Mouse (Mus musculus) heart, postnatal 10 days (tissue): ENCODE measurements around the gene Rfx8. TPM values are rescaled to one million over a fixed set of nuclear protein-coding genes. Genes with fewer than 3 reads are reported as not detected.

Experiments
- DNase-seq, 2 experiments: peaks; one replicate each; pipeline ENCODE4 v3.0.0; 2021
- intact Hi-C: fragments of 180-260 bp; cut with DNase I; formaldehyde crosslinking; loops from one replicate; pipeline ENCODE4 v1.15.1; 2025
- total RNA-seq, 2 experiments: library from RNA; stranded (reverse); gene quantifications; 2 replicates each; pipeline ENCODE4 v1.2.3; 2021

The Rfx8 gene
- total RNA-seq, 2 experiments from 2014 or later: 0.53 to 0.55 TPM

DNA sequence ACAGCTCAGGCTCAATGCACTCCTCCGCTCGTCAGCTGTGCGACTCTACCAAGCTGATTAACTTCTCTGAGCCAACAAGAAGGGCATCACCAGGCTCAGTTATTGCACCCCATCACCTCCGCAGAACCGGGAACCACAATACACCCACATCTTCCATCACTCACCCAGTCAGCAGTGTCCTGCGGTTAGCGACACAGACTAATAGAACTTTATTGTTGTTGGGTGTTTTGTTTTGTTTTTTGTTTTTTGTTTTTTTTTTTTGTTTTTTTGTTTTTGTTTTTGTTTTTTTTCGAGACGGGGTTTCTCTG, 69.6 kb downstream of the Rfx8 start, which contains the start of gene Creg2:
Gene Creg2, minus strand, starts transcription at position 234 of the 308 bp plus-strand sequence.
- no peak for DNase-seq
- intact Hi-C loops: no loop called here

DNA sequence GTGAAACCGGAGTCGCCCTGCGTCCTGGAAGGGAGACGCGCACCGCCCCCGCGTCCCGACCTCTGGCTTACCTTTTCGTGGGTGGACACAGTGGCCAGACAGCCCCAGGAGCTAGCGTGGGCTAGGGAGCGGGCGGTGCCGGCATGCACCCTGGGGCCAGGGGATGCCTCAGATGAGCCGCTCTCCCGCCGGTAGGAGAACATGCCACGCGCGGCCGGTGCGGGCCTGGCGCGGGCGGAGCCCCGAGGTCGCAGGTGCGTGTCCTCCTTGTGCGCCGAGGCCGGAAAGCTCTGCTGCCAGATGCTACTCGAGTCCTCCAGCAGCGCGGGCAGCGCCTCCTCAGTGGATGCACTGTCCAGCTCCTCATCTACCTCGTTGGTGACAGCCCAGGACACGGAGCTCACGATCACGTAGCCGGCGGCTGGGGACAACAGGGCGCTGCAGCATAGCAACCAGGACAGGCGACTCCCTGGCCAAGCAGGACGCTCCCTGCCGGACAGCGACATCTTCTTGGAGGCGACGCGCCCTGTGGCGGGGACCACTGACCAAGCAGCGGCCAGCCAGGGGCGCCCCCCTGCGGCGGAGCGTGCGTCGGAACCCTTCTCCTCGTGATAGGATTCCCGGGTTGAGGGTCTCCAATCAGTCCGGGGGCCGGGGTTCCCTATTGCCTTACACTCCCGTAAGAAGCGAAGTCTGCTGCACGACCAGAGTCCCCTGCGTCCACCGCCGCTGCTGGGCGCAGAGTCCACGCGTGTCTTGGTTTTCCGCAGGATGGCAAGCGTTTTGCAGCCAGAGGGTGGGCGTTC, 70.2 kb downstream of the Rfx8 start:
- intact Hi-C loops: no loop called here
- peak; percentile 59 to 69 for DNase-seq

DNA sequence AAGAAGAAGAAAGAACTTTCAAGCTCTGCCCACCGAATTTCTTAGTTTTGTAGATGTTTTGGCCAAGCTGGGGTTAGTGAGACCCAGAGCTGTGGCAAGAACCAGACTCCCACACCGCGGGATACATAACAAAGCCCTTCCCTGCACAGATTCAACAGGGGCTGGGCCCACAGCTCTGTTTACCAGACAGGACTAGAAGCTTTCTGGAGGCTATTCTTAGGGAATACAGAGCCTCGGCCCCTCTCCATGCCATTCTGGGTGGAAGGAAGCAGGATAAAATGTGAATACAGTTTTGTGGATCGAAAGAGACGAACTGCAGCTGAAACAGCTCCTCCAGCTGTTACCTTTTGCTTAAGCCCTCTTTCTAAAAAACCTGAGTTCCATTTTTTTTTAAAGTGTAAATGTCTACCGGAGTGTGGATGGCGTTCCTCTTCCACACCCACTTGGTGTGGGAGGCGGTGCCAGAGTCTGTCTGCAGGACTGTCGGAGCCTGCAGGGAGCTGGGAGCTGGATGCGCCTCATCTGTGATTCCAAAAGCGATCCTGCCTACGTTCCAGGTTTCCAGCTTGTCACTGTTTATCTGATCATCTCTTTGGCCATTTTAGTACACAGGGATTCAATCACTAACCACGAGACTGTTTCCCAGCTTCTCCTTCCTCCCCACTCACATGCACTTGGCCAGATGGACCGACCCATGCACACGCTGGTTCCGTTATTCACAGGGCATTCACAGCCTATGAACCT, 70.9 kb downstream of the Rfx8 start:
- intact Hi-C loops: no loop called here
- DNase-seq: no peak

GRCm38 (mm10) chr1:39648584-39648983, 72.2 kb downstream of the Rfx8 start:
- intact Hi-C loops: no loop called here
- DNase-seq: no peak

DNA sequence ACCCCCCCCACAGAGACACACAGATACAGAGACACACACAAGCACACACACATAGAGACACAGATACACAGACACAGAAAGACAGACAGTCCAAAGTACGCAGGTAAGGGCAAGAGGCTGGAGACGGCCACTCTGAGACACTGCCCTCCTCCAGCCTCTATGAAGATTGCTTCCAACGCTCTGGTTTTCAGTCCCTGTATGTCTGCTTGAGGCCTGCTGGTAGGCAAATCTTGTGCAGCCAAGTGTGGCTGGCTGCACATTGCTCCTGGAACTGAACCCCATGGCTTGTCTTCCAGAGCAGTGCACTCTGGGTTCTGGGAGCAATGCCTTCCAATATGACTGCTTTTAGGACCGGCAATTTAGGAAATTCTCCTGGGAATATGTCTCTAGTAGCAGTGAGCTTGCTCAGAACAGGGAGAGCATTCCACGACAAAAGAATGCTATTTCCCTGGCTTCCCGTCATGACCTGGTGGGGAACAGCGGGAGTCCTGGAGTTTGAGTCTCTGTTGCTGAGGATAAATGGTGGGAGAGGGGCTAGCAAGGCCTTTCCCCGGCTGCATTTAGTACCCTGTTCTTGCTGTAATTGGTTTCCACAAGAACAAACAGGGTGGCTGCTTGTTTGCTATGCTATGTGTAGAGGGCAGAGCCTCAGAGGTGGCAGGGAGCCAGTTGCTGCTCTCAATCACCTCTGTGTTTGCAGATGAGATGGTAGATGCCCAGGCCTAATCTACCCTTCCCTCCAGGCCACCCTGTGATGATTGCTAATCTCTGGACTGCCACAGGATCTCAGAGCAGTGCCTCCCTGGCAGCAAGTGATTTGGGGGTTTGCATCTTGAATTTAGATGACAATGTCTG, 74.7 kb downstream of the Rfx8 start:
- no peak for DNase-seq
- intact Hi-C loops: no loop called here

DNA sequence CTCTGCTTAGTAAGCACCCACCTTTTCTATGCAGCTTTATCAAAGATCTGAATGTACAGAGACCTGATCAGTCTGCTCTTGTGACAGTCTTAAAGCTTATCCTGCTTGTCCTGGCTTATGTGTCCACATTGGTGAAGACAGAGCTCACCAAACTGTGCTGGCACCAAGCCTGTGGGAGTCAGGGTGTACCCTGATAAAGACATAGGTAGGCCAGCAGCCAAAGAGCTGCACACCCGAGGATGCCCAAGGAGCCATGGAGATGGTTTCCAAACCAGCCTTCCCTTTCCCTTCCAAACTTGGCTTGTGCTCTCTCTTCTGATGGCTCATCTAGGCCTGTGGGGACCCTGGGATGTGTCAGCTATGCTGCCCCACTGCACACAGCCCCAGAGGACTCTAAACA, 76.5 kb downstream of the Rfx8 start:
- intact Hi-C loops: no loop called here
- no peak for DNase-seq

DNA sequence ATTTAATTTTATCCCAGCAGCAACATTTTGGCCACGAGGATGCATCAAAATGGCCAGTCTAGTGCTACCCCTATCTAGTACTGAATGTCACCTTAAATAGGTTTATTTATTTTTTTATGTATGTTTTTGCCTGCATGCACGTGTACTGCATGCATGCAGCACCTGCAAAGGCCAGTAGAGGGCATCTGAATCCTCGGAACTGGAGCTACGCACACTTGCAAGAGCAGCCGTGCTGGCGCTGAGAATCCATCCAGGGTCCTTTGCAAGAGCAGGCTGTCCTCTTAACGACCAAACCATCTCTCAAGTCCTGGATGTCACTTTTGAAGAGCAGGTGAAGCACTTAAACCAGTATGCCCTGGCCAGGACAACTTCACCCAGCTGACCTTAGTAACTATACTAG, 79.1 kb downstream of the Rfx8 start:
- DNase-seq: no peak
- intact Hi-C loops: no loop called here

GRCm38 (mm10) chr1:39637139-39637538, 83.7 kb downstream of the Rfx8 start:
- no peak for DNase-seq
- intact Hi-C loops: no loop called here

GRCm38 (mm10) chr1:39636660-39637059, 84.1 kb downstream of the Rfx8 start:
- DNase-seq: no peak
- intact Hi-C loops: no loop called here

- intact Hi-C loops: no loop called here
These were observed 84.6 kb downstream of the Rfx8 start for GRCm38 (mm10) chr1:39636196-39636595.

DNA sequence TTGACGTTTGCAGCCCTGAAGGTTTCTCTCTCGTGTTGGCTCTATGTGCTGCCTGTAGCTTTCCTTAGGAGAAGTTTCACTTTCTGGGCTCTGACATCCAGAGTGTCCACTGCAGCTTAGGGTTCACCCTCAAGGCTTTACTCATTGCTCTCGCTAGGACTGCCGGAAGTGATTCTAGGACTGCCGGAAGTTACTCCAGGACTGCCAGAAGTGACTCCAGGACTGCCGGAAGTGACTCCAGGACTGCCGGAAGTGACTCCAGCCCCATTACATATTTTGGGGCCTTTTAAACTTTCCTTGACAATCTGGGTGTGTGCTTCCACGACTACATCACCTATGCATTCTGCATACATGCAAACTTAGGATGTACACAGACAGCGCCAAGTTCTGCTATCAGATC, 92.2 kb downstream of the Rfx8 start:
- intact Hi-C loops: no loop called here
- DNase-seq: no peak

More at GRCm38 (mm10) chr1:39636196-39636595, 84.6 kb downstream of the Rfx8 start:
- DNase-seq: no peak

- intact Hi-C loops: no loop called here
- no peak for DNase-seq
These were observed 95.3 kb downstream of the Rfx8 start for GRCm38 (mm10) chr1:39625491-39625890.

DNA sequence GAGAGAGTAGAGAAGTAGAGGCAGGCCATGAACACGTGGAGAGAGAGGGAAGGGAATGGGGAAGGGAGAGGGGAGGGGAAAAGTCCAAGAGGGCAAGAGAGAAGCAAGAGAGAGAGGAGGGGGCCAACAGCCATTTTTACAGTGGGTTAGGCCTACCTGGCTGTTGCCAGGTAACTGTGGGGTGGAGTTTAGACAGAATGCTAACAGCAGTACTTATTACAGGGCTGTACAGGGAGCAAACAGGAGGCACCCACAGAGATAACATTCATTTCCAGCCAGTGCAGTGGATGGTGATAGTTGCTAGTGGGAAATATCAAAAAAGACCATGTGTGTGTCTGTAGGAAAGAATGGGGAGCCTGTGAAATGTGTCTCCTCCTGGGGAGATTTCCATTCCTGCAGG, 97.1 kb downstream of the Rfx8 start:
- no peak for DNase-seq
- intact Hi-C loops: no loop called here

- intact Hi-C loops: no loop called here
- no peak for DNase-seq
These were observed 97.7 kb downstream of the Rfx8 start for GRCm38 (mm10) chr1:39623106-39623505.

DNA sequence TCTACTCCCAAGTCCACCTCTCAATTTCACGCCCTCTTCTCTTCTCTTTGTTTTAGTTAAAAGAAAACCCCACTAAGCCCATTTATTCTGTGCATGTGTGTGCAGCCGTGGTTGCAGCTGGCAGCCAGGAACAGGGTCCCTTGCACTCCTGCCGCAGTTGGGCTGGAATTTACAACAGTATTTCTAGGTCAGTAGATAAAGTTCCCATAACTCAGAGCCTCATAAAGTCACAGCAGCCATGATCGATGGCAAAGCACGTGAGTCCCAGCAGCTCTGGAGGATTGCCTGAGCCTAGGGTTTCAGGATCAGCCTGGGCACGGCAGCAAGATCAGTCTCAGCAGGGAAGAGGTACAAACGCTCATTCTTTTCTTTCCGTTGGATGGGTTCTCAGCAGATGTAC, 102.3 kb downstream of the Rfx8 start:
- intact Hi-C loops: loop anchor here (5.0 to 10.0 kb wide), 2 partner anchors 364 to 926 kb away; no protein-coding TSS in a partner anchor
- DNase-seq: no peak

DNA sequence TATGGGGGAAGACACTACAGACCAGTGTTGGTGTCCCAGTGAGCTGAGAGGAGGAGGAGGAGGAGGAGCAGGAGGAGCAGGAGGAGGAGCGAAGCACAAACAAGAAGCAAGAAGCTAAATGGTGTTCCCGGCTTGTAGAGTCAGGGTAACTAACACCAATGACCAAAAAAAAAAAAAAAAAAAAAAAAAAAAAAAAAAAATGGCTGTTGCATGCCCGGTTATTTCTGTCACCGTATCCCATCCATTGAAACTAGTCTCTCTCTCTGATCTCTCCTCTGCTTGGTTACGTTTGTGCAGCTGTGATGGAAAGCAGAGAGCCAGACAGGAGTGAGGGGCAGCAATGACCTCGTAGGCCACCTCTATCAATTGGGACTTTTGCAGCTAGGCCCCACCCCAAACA, 105.3 kb downstream of the Rfx8 start:
- intact Hi-C loops: loop anchor here (2.0 to 10.0 kb wide), 3 partner anchors 65 to 929 kb away; no protein-coding TSS in a partner anchor
- DNase-seq: no peak

Other genes starting within 250 kb of the Rfx8 start
- 1 to 10 TPM; 6.6 to 7.4 TPM for gene Tbc1d8, start 242.2 kb downstream of the Rfx8 start, total RNA-seq
- 10 to 100 TPM; 17.7 to 18.3 TPM for gene Cnot11, start 186.0 kb downstream of the Rfx8 start, total RNA-seq
- 10 to 100 TPM; 12.1 to 14.7 TPM for gene Rnf149, start 143.6 kb downstream of the Rfx8 start, total RNA-seq
- gene Creg2, start 69.5 kb downstream of the Rfx8 start, total RNA-seq: not detected
- gene Gm3646, start 84.3 kb upstream of the Rfx8 start, total RNA-seq: 1 to 10 TPM; 6.9 to 7.5 TPM
- gene Map4k4, start 179.9 kb upstream of the Rfx8 start, total RNA-seq: 100 to 1,000 TPM; 187 to 216 TPM